Comparison of ENCODE assay signal across 9 mouse cellular contexts in genomic region chr9:121329181-121329580, GRCm38 (mm10). TPM values are rescaled to one million over a fixed set of nuclear protein-coding genes. Genes with fewer than 3 reads are reported as not detected.
DNase-seq lines count a peak whose midpoint lies in the region; ATAC-seq and TF ChIP-seq lines count a peak whose summit lies in the region.
"Had no signal": no experiment of that assay in that cellular context is flagged by ENCODE, and none has a peak within 500 bp of the region (broad histone marks: within the 10 kb centered on the region; RNA-seq: fewer than 3 reads in every experiment).

No protein-coding gene starts in this region.

- TF ChIP-seq RAD21 in CH12.LX (IDR thresholded peaks at IDR 0.05; ENCODE audit: low read depth, low read length): no peak

- H3K9me3 ChIP-seq in forebrain, embryonic 13.5 days (replicated peaks): no peaks in the 10 kb centered on the region
- H3K9me3 ChIP-seq in forebrain, embryonic 14.5 days (replicated peaks; ENCODE audit: control insufficient read depth, low read length): no peaks in the 10 kb centered on the region
- H3K9me3 ChIP-seq in CH12.LX (replicated peaks; ENCODE audit: low read length): peaks cover 2% of the 10 kb centered on the region
- H3K9me3 ChIP-seq in heart, embryonic 14.5 days (ENCODE audit: control insufficient read depth, low read length): no peaks in the 10 kb centered on the region
- H3K9me3 ChIP-seq: kidney, embryonic 15.5 days had no signal

- dilution Hi-C loops in CH12.LX (cut with MboI; ENCODE audit: extremely low pct_ligation_motif_present, extremely low pct_unique_long_range_greater_than_20kb, low sequenced_read_pairs): no loop called here

- no peak overlapping the region for H3K4me2 ChIP-seq in forebrain, embryonic 13.5 days
- no peak overlapping the region for H3K4me2 ChIP-seq in forebrain, embryonic 14.5 days (ENCODE audit: low read length)
- H3K4me2 ChIP-seq in CH12.LX (ENCODE audit: insufficient read depth, low read depth, poor library complexity, severe bottlenecking): peak overlapping the region; percentile 32; the same call in 1 of the 2 replicates
- H3K4me2 ChIP-seq in heart, embryonic 14.5 days (ENCODE audit: low read length): peak overlapping the region; percentile 40
- H3K4me2 ChIP-seq: kidney, embryonic 15.5 days had no signal

- peaks cover 48% of the 10 kb centered on the region for H3K4me1 ChIP-seq in forebrain, embryonic 13.5 days
- peaks cover 29% of the 10 kb centered on the region for H3K4me1 ChIP-seq in forebrain, embryonic 14.5 days (ENCODE audit: control insufficient read depth, insufficient read depth, low read length)
- H3K4me1 ChIP-seq in CH12.LX (ENCODE audit: control insufficient read depth in 1 of 2, insufficient read depth in 2 of 2): peaks cover 6 to 48% of the 10 kb centered on the region in 2 experiments
- H3K4me1 ChIP-seq in heart, embryonic 14.5 days (ENCODE audit: control insufficient read depth in 2 of 2, insufficient read depth in 2 of 2, low read length in 2 of 2): peaks cover 40 to 54% of the 10 kb centered on the region in 2 experiments

- in situ Hi-C loops in CH12.LX (cut with MboI; ENCODE audit: low pct_ligation_motif_present, low pct_unique_long_range_greater_than_20kb, low sequenced_read_pairs): no loop called here

- no peaks in the 10 kb centered on the region for H3K27me3 ChIP-seq in forebrain, embryonic 13.5 days
- no peaks in the 10 kb centered on the region for H3K27me3 ChIP-seq in forebrain, embryonic 14.5 days (replicated peaks; ENCODE audit: control insufficient read depth, insufficient read depth, low read length)
- H3K27me3 ChIP-seq in CH12.LX (replicated peaks): no peaks in the 10 kb centered on the region
- no peaks in the 10 kb centered on the region for H3K27me3 ChIP-seq in heart, embryonic 14.5 days (ENCODE audit: control insufficient read depth, insufficient read depth, low read length)
- H3K27me3 ChIP-seq: kidney, embryonic 15.5 days had no signal

- H3K79me2 ChIP-seq in CH12.LX (replicated peaks; ENCODE audit: control insufficient read depth, extremely low read depth, insufficient read depth, poor library complexity, severe bottlenecking): peaks cover 3% of the 10 kb centered on the region

- no peak for ATAC-seq in forebrain, embryonic 13.5 days
- no peak for ATAC-seq in forebrain, embryonic 14.5 days
- peak; percentile 83 for ATAC-seq in heart, embryonic 14.5 days (ENCODE audit: insufficient number of reproducible peaks, insufficient read depth, low FRiP score, low read depth)

- no peak overlapping the region for H3K4me3 ChIP-seq in forebrain, embryonic 13.5 days
- no peak overlapping the region for H3K4me3 ChIP-seq in forebrain, embryonic 14.5 days (ENCODE audit: low read depth, low read length)
- H3K4me3 ChIP-seq in CH12.LX (replicated peaks in 1 of 3; ENCODE audit: low read depth in 2 of 3, low read length in 2 of 3, poor library complexity in 1 of 3): peak overlapping the region in 2 of 3 experiments; percentile 46 to 52
- H3K4me3 ChIP-seq in heart, embryonic 14.5 days (ENCODE audit: control insufficient read depth in 1 of 2, insufficient read depth in 1 of 2, low read depth in 1 of 2, low read length in 2 of 2): no peak overlapping the region
- H3K4me3 ChIP-seq: kidney, embryonic 15.5 days had no signal

- no peak for TF ChIP-seq EP300 in CH12.LX (IDR thresholded peaks at IDR 0.05; ENCODE audit: low read length)

- no peak for TF ChIP-seq POLR2A in CH12.LX (IDR thresholded peaks at IDR 0.05; ENCODE audit: low read depth, low read length)

- H3K36me3 ChIP-seq in forebrain, embryonic 13.5 days (ENCODE audit: poor library complexity, severe bottlenecking): peaks cover 4% of the 10 kb centered on the region
- peaks cover 4% of the 10 kb centered on the region; the same call in 1 of the 2 replicates for H3K36me3 ChIP-seq in forebrain, embryonic 14.5 days (ENCODE audit: control insufficient read depth, insufficient read depth, low read length)
- peaks cover 5 to 10% of the 10 kb centered on the region in 2 experiments for H3K36me3 ChIP-seq in CH12.LX (replicated peaks in 1 of 2; ENCODE audit: control insufficient read depth in 1 of 2, insufficient read depth in 1 of 2, low read length in 1 of 2)
- peaks cover 5% of the 10 kb centered on the region; the same call in 1 of the 2 replicates for H3K36me3 ChIP-seq in heart, embryonic 14.5 days (ENCODE audit: control insufficient read depth, insufficient read depth, low read length)

- no peak for TF ChIP-seq CTCF in CH12.LX (conservative IDR thresholded peaks at IDR 0.05 in 1 of 2, IDR thresholded peaks at IDR 0.05 in 1 of 2; ENCODE audit: low read depth in 2 of 2, low read length in 2 of 2)

- WGBS in forebrain, embryonic 13.5 days: 80% methylated on average over 8 of the region's 8 CpGs
- WGBS in forebrain, embryonic 14.5 days: 74% methylated on average over 8 of the region's 8 CpGs
- 25% methylated on average over 8 of the region's 8 CpGs for whole genome bisulfite sequencing in heart, embryonic 14.5 days

- H3K9ac ChIP-seq in forebrain, embryonic 13.5 days: no peak overlapping the region
- no peak overlapping the region for H3K9ac ChIP-seq in forebrain, embryonic 14.5 days (ENCODE audit: low read length)
- H3K9ac ChIP-seq in CH12.LX (ENCODE audit: insufficient read depth, low read depth): peak overlapping the region; percentile 45; the same call in 1 of the 2 replicates
- peak overlapping the region; percentile 65 for H3K9ac ChIP-seq in heart, embryonic 14.5 days (ENCODE audit: low read length)
- H3K9ac ChIP-seq: kidney, embryonic 15.5 days had no signal

- no peak for DNase-seq in forebrain, embryonic 14.5 days (ENCODE audit: low spot score)
- no peak for DNase-seq in CH12.LX (ENCODE audit: extremely low read depth)
- peak; percentile 52 for DNase-seq in lung, postnatal 10 days
- no peak for DNase-seq in frontal cortex, postnatal 10 days (ENCODE audit: low spot score in 2 of 2)
- no peak for DNase-seq in cerebellum, postnatal 10 days
- DNase-seq in layer of hippocampus, adult 18-20 months (ENCODE audit: low spot score in 2 of 2): no peak

- H3K27ac ChIP-seq in forebrain, embryonic 13.5 days: 0 out of 2 replicates have a peak overlapping the region, but pooled peaks have one; percentile 0
- no peak overlapping the region for H3K27ac ChIP-seq in forebrain, embryonic 14.5 days (ENCODE audit: low read depth, low read length)
- no peak overlapping the region for H3K27ac ChIP-seq in CH12.LX (ENCODE audit: insufficient read depth, low read depth)
- H3K27ac ChIP-seq in heart, embryonic 14.5 days (replicated peaks in 1 of 2; ENCODE audit: control insufficient read depth in 1 of 2, insufficient read depth in 1 of 2, low read depth in 2 of 2, low read length in 2 of 2): peak overlapping the region; percentile 94 to 95
- H3K27ac ChIP-seq: kidney, embryonic 15.5 days had no signal

TF ChIP-seq in CH12.LX, 34 proteins besides CTCF, POLR2A, EP300 and RAD21:
- TF ChIP-seq PAX5 (IDR thresholded peaks at IDR 0.05; ENCODE audit: low read length) (no peak), KAT2A (IDR thresholded peaks at IDR 0.05; ENCODE audit: insufficient replicate concordance, low read length) (no peak), MAX (IDR thresholded peaks at IDR 0.05; ENCODE audit: low read length) (no peak), POLR2AphosphoS2 (IDR thresholded peaks at IDR 0.05; ENCODE audit: low read depth, low read length) (no peak), MAFK (IDR thresholded peaks at IDR 0.05; ENCODE audit: insufficient replicate concordance, low read length) (no peak), TCF12 (IDR thresholded peaks at IDR 0.05; ENCODE audit: low read depth, low read length) (no peak), SMC3 (IDR thresholded peaks at IDR 0.05; ENCODE audit: low read depth, low read length) (no peak), RCOR1 (conservative IDR thresholded peaks at IDR 0.05; ENCODE audit: low read depth, low read length) (no peak), NRF1 (IDR thresholded peaks at IDR 0.05; ENCODE audit: low read depth, low read length) (no peak), IRF4 (IDR thresholded peaks at IDR 0.05; ENCODE audit: low read depth, low read length) (no peak), JUND (conservative IDR thresholded peaks at IDR 0.05; ENCODE audit: low read depth, low read length) (no peak), ELF1 (IDR thresholded peaks at IDR 0.05; ENCODE audit: low read depth, low read length) (no peak), BHLHE40 (IDR thresholded peaks at IDR 0.05; ENCODE audit: low read depth, low read length) (no peak)
TF ChIP-seq in CH12.LX: peak in this region for 0.

RNA-seq across cellular contexts. Expression of gene Trak1, which starts 31.9 kb away (rescaled TPM):
- polyA plus RNA-seq in forebrain, embryonic 13.5 days (2015; fragmentation: Nextera tagmentation; extraction: Ambion mirVana): 49.7 and 49.9 TPM in 2 replicates
- polyA plus RNA-seq in forebrain, embryonic 14.5 days (2014; fragmentation: Nextera tagmentation; extraction: Ambion mirVana): 40.3 and 58.5 TPM in 2 replicates
- total RNA-seq in CH12.LX (2012; rRNA removed) (16.5 and 18.1 TPM in 2 replicates), CH12.LX (2014; rRNA removed) (7.0 and 8.2 TPM in 2 replicates)
- polyA plus RNA-seq in CH12.LX (2012; ENCODE audit: insufficient read length, low read depth): 24.6 and 28.6 TPM in 2 replicates
- polyA plus RNA-seq in heart, embryonic 14.5 days (2014; fragmentation: Nextera tagmentation; extraction: Ambion mirVana): 41.3 and 42.1 TPM in 2 replicates
- total RNA-seq in layer of hippocampus, adult 18-20 months (2021): 100 to 1,000 TPM; 228 to 237 TPM

RNA-seq across cellular contexts. Expression of gene Ulk4, which starts 52.2 kb away (rescaled TPM):
- 164 and 177 TPM in 2 replicates for polyA plus RNA-seq in forebrain, embryonic 13.5 days (2015; fragmentation: Nextera tagmentation; extraction: Ambion mirVana)
- 105 and 131 TPM in 2 replicates for polyA plus RNA-seq in forebrain, embryonic 14.5 days (2014; fragmentation: Nextera tagmentation; extraction: Ambion mirVana)
- total RNA-seq in CH12.LX (2012; rRNA removed): 18.5 and 23.3 TPM in 2 replicates
- total RNA-seq in CH12.LX (2014; rRNA removed): 1.4 and 1.6 TPM in 2 replicates
- 11.0 and 25.8 TPM in 2 replicates for polyA plus RNA-seq in CH12.LX (2012; ENCODE audit: insufficient read length, low read depth)
- polyA plus RNA-seq in heart, embryonic 14.5 days (2014; fragmentation: Nextera tagmentation; extraction: Ambion mirVana): 87.5 and 95.4 TPM in 2 replicates
- total RNA-seq in layer of hippocampus, adult 18-20 months (2021): 1 to 10 TPM; 7.7 to 8.3 TPM

Comparison
In these comparisons a context has a peak if more than half of its experiments do, and no peak if none do; other contexts are left out.
1. H3K27ac ChIP-seq: peak in forebrain, embryonic 13.5 days (single experiment) and heart, embryonic 14.5 days (2 of 2); none in forebrain, embryonic 14.5 days (single experiment) and CH12.LX (single experiment).
2. H3K4me2 ChIP-seq: peak in CH12.LX (single experiment) and heart, embryonic 14.5 days (single experiment); none in forebrain, embryonic 13.5 days (single experiment) and forebrain, embryonic 14.5 days (single experiment).
3. H3K4me3 ChIP-seq: peak in CH12.LX (2 of 3); none in forebrain, embryonic 13.5 days (single experiment), forebrain, embryonic 14.5 days (single experiment) and heart, embryonic 14.5 days (0 of 2).
4. H3K9ac ChIP-seq: peak in CH12.LX (single experiment) and heart, embryonic 14.5 days (single experiment); none in forebrain, embryonic 13.5 days (single experiment) and forebrain, embryonic 14.5 days (single experiment).